Mouse (Mus musculus) cerebellum, postnatal 25 days (tissue): ENCODE results near the gene Ccdc106.
"Not testable (repeated sequence)": the region's sequence is repeated elsewhere in the genome, so short reads cannot be mapped to it uniquely, and the experiment has no call there.

Experiments
- DNase-seq, 2 experiments: peaks; one replicate each; pipeline ENCODE4 v3.0.0; 2021; ENCODE audit warnings: mixed read lengths in 2 of 2

Gene Ccdc106

GRCm38 (mm10) chr7:5016057-5016456, 4.3 kb upstream of the Ccdc106 start:
- no peak for DNase-seq

- no peak for DNase-seq
Measured at GRCm38 (mm10) chr7:5016920-5017319, 3.4 kb upstream of the Ccdc106 start.

DNA sequence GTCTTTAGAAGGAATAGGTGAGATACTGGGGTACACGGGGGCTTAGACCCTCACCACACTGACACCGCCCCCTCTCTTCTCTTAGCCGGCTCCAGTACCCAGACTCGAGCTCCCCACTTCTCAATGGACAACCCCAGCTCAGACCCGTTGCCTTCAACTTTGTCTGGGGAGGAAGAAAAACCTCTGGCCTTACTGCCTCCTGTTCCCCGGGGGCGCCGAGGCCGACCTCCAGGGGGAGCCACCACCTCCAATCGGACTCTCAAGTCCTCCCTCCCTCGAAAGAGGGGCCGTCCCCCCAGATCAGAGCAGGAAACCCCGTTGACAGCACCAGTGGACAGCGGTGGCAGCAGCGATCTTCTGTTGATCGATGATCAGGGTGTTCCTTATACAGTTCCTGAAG, 3.0 kb upstream of the Ccdc106 start:
- DNase-seq = peak in 1 of 2 experiments; percentile 49

GRCm38 (mm10) chr7:5017931-5018330, 2.4 kb upstream of the Ccdc106 start:
- DNase-seq = no peak

- DNase-seq = not testable (repeated sequence)
Measured at GRCm38 (mm10) chr7:5019576-5019975, 777 bp upstream of the Ccdc106 start.

DNA sequence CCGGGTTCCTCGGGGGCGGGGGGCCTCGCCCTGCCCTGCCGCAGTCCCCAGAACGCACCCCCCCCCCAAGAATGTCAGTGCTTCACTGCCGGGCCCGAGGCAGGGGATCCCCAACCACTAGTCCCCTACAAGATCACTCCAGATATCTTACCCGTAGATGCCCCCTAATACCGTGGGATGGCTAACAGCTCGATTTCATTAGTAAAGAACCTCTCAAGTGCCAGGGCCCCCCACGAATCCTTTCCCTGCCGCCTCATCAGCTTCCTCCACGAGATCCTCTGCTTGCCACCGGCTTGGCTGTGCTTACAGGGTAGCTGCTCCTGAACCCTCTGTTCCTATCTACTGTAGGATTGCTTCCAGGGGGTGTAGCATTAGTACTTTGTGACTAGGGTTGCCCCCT, 332 bp downstream of the Ccdc106 start:
- DNase-seq = no peak

DNA sequence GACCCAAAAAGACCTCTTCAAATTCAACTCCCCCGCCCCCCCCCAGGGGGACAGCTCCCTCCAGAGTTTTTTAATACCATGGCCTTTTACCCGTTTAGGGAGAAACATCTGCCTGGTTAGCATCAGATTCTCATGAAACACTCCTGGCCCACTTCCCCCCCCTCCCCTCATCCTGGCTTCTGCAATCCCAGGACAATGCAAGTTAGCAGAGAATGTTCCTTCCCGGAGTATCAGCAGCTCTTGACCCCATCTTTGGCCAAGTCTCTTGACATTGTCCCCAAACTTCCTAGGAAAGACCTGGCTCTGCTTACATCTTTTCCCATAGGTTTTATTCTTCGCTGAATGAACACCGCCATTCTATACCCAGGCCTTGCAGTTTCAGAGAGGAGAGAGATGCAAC, 844 bp downstream of the Ccdc106 start:
- peak in 1 of 2 experiments; percentile 28 for DNase-seq

DNA sequence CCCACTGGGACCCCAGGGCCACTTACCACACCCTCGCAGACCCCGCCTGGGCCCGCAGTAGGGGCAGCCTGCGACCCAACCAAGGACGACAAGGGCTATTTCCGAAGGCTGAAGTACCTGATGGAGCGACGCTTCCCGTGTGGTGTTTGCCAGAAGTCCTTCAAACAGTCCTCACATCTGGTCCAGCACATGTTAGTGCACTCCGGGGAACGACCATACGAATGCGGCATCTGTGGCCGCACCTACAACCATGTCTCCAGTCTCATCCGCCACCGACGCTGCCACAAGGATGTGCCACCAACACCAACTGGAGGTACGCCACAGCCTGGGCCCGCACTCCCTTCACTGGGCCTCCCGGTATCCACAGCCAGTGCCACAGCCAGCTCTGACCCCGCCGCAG, 9.2 kb downstream of the Ccdc106 start:
- no peak for DNase-seq

DNA sequence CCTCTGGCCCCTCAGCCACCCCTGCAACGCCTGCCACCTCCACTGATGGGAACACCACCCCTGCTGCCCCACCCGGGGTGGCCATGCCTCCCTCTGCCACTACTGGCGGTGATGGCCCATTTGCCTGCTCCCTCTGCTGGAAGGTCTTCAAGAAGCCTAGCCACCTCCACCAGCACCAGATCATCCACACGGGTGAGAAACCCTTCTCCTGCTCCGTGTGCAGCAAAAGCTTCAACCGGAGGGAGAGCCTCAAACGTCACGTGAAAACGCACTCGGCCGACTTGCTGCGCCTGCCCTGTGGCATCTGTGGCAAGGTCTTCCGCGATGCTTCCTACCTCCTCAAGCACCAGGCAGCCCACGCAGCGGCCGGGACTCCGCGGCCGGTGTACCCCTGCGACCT, 9.6 kb downstream of the Ccdc106 start:
- DNase-seq = no peak

DNA sequence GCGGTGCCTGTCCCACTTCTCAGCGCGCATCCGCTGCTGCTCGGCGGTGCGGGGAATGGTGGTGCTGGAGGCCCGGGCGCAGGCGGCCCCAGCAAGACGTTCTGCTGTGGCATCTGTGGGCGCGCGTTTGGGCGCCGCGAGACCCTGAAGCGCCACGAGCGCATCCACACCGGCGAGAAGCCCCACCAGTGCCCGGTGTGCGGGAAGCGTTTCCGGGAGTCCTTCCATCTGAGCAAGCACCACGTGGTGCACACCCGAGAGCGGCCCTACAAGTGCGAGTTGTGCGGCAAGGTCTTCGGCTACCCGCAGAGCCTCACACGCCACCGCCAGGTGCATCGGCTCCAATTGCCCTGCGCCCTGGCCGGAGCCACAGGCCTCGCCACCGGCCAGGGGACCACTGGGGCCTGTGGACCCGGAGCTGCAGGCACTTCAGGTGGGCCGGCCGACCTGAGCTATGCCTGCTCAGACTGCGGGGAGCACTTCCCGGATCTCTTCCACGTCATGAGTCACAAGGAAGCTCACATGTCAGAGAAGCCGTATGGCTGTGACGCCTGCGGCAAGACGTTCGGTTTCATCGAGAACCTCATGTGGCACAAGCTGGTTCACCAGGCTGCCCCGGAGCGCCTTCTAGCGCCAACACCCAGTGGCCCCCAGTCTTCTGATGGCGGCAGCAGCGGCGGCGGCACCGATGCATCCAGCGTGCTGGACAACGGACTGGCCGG, 10.4 kb downstream of the Ccdc106 start:
- DNase-seq = no peak

- DNase-seq = no peak
Measured at GRCm38 (mm10) chr7:5031496-5031895, 11.1 kb downstream of the Ccdc106 start.

- no peak for DNase-seq
Measured at GRCm38 (mm10) chr7:5033818-5034217, 13.5 kb downstream of the Ccdc106 start, which contains the start of gene 4632433K11Rik. 4632433K11Rik (plus strand) TSS chr7:5034118.

GRCm38 (mm10) chr7:5035628-5036027, 15.3 kb downstream of the Ccdc106 start:
- no peak for DNase-seq

DNA sequence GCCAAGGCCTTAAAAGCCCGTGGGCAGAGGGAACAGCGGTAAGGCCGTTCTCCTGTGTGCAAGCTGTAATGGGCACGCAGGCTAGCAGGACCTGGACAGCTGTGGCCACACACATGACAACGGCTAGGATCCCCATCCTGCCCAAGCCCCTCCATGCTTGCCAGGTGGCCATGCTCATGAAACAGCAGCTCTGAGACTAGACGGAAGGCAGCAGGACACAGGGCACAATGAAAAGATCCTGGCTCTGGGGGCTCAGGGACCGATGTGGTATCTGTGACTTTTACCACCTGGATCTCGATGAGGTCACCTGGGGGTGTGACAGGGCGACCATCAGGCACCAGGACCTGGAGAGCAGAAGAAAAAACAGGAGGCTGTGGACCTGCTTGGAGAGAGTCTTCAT, 15.8 kb downstream of the Ccdc106 start:
- no peak for DNase-seq

DNA sequence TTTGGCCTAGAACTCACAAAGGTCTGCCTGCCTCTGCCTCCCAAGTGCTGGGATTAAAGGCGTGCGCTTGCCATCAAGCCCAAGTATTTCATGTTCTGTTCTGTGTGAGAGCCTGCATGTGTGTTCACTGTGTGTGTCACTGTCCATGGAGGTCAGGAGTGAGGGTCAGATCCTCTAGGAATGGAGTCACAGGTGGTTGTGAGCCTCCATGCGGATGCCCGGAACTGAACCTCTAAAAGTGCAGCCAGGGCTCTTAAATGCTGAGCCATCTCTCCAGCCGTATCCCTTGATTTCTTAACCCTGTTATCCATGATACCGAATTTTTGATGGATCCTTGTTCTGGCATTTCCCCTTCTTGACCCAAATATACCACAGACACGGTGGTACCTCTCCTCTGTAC, 16.7 kb downstream of the Ccdc106 start:
- DNase-seq = no peak

- no peak for DNase-seq
Measured at GRCm38 (mm10) chr7:5037467-5037866, 17.1 kb downstream of the Ccdc106 start.

DNA sequence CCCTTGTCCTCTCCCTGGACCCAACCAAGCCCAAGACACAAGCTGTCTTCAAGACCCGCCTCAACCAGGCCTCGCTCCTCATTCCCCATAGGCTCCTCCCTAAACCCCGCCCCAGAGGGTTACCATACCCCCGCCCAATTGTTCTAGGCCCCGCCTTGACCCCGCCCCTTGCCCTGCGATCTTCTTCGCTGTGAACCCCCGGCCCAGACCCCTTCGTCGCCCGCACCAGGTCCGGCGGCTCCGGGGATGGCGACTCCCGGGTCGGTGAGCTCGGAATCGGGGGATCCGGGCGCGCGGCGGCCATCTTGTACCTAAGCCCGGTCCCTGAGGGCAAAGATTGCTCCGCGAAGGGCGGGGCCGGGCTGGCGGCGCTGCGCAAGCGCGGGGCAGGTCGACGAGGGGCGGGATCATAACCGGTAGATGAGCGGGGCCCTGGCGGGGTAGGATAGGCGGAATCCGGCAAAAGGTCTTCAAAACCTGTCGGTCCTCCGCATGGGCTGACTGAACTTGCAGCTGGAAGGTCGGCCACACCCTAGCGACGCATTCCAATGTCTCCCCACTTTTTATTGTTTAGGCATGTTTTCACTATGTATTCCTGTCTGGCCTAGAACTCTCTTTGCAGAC, 17.9 kb downstream of the Ccdc106 start, which contains the start of gene Zfp784:
Gene Zfp784, minus strand, starts transcription at position 338 of the 624 bp plus-strand sequence.
- DNase-seq = peak; percentile 95 to 96

DNA sequence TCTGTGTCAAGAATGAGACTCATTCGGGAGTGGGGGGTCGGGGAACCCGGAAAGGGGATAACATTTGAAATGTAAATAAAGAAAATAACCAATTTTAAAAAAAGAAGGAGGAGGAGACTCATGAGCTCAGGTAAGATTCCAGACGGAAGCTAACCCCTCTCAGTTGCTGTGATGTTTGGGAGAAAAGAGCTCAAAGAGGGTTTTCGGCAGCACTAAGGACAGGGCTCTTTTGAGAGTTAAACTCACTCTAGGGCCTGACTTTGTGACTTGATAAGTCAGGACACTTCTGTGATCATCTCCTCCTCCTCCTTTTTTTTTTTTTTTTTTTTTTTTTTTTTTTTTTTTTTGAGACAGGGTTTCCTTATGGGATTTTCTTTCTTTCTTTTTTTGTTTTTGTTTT, 18.6 kb downstream of the Ccdc106 start:
- DNase-seq = no peak

DNA sequence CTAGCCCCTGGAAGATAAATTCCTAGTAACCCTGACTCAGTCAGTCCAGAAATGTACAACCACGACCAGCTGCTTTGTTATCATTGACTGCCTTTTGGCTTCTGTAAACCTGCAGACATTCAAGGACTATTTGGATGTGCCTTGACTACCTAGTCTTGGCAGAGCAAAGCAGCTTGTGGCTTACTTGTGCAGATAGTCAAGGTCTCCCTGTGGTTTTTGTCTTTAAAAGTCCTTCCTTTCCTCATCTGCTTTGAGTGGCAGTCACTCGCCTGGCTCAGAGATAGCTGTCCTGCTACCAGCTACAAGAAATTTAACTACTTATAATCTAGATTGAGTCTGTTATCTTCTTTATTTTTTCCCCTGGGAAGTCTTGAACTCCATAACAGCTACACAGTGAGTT, 24.6 kb downstream of the Ccdc106 start:
- DNase-seq = no peak

- no peak for DNase-seq
Measured at GRCm38 (mm10) chr7:5046112-5046511, 25.8 kb downstream of the Ccdc106 start.

GRCm38 (mm10) chr7:5047313-5047712, 27.0 kb downstream of the Ccdc106 start:
- no peak for DNase-seq

DNA sequence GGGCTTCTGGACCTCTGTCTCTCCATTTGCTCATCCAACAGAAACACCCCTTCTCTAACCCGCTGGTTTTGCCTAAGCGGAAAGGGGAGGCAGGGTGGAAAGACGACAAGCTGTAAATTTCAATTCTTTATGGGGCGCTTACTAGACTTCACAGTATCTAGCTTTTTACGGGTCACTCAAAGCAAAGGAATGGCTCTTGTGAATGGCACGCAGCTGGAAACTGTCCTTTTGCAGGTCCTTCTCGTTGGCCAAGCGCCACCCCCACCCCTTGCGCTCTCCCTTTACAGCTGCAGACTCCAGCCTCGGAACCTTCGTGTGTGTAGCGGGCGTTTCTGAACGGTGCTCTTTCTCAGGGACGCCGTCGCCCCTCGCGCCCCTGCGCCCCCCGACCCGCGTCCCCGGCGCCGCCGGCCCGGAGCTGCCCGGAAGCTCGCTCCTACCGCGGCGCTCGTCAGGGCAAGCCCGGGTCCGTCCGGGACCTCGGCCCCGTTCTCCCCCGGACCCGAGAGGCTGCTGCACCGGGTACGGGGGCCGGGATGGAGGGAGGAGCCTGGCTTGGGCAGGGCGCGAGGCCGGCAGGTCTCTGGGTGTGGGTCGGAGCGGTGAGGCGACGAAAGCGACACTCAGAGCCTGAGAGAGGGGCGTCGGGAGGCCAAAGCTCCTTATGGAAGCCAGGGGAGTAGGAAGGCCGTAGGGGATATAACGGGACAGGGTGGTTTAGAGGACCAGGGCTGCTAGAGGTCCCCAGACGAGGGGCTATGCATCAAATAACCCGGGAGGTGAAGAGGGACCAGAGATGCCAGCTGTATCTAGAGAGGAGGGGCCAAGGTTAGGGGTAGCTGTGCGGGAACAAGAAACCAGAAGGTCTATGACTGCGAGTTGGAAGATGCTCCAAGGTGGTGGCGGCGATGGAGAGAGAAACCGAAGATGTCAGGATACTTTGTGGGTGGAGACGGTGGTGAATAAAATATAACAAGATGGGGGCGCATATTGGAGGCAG, 31.1 kb downstream of the Ccdc106 start, which contains the start of gene Zfp580:
Gene Zfp580, plus strand, starts transcription at position 346 of the 1,000 bp plus-strand sequence.
- DNase-seq = peak; percentile 92

DNA sequence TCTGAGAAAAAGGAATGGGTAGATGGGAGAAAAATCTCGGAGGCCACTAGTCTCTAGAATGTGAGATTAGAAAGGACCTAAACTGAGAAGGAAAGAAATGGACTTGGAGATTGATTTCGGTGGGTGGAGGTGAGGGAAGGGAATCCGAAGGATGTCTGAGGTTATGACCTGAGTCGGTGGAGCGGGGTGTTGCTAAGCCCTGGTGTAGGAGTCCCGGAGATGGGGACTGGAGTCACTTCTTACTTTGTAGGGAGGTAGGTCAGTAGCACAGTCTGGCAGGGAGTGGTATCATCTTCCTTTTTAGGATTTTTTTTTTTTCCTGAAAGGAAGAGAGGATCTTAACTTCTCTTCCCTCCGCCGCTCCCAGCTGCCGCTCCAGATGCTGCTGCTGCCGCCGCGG, 32.1 kb downstream of the Ccdc106 start:
- DNase-seq = no peak
